Mouse (Mus musculus): Measurements from ENCODE around the gene Vmn1r41.

Vmn1r41 gene

DNA sequence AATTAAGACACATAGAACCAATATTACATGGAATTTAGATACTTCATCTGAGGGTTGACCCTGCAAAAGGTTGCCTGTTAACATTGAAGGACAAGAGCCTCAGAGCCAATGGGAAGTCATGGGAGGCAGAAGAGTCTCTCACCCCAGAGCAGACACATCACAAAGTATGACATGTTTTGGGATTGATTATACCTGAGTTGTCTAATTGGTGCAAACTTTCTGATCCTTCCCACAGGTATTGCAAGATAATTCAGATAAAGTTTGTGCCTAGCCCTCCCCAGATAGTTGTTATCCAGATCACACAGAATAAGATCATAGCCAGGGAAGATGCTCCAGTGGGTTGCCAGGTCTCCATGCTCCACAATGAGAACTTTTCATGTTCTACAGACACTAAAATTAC lies at the start of gene Vmn1r41:
TSS of gene Vmn1r41 (plus strand) at position 301 of the 400 bp plus-strand sequence.
- DNase-seq (ENCODE audit: low read depth, low spot score): no peak

DNA sequence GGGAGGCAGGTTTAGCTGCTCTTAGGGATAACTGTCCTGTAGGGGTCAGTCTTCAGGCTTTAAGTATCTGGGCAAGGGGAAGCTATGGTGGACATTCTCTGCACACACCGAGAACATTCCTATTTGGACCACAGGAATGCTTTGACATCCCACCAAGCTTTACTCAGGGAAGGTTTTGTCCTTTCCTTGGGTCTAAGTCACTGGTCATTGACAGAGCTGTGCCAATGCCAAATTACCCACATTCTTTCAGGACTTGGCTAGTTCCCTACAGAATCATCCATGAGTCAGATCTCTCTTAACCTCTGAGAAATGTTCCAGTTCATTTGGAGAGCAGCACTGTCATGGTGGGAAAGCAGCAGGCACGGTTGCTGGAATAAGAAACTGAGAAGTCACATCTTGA lies 33.9 kb upstream of the Vmn1r41 start:
- DNase-seq (ENCODE audit: low read depth, low spot score): no peak

DNA sequence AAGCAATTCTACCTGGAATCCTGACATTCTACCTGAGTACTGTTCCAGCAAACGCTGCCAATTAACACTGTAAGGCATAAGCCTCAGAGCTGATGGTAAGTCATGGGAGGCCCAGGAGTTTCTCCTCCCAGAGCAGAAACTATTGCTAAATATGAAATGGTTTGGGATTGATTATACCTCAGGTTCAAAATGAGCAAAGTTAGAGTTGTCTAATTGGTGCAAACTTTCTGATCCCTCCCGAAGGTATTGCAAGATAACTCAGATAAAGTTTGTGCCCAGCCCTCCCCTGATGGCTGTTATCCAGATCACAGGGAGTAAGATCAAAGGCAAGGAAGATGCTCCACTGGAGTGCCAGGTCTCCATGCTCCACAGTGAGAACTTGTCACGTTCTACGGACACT lies 33.3 kb upstream of the Vmn1r41 start, which contains the start of gene Vmn1r40:
TSS of gene Vmn1r40 (plus strand) at position 301 of the 400 bp plus-strand sequence.
- DNase-seq (ENCODE audit: low read depth, low spot score): no peak

DNA sequence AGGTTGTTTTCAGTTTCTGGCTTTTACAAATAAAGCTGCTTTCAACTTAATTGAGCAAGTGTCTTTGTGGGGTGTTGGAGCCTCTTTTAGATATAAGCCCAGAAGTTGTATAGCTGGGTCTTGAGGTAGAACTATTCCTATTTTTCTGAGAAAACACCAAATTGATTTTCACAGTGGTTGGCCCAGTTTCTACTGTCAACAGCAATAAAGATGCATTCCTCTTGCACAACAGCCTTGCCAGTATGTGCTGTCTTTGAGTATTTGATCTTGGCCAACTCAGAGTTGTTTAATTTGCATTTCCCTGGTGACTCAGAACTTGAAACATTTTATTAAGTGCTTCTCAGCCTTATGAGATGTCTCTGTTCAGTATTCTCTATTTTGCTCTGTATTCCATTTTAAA lies 22.5 kb upstream of the Vmn1r41 start:
- DNase-seq (ENCODE audit: low read depth, low spot score): no peak

DNA sequence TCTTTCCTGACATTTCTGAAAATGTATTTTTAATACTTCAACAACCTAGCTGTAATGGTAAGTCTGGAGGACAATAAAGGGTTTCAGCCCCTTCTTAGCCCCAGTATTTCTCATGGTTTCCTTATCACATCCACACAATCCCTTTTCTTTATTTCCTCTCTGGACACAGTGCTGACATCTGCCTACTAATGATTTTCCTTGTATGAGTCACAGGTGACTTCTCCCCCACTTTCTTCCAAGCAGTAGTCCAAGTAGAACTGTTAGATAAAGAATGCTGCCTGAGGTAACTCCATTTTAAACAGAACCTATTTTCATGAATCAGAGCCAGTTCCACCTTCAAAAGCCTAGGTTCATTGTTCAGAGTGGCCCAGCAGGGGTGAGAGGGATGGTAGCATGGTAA lies 2.2 kb downstream of the Vmn1r41 start:
- DNase-seq (ENCODE audit: low read depth, low spot score): no peak

DNA sequence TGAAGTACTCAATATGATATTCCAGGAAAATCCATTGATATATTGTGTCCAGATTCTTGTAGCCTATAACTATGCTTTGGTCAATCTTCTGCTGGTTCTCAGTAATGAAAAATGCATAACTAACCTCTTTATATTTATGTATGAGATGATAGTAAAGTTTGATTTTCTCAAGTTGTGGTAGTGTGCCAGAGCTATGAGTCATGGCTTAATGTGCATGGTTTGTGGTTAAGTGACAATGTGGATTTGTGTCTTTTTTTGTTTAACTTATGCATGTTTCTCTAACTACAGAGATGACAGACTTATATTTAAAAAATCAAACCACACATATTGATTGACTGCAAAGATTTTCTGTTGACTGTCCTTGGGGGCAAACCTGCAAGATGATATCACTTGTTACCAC lies 49.7 kb downstream of the Vmn1r41 start:
- no peak for DNase-seq (ENCODE audit: low read depth, low spot score)
